Mouse (Mus musculus) layer of hippocampus, postnatal 10 days (tissue): Measurements from ENCODE around the gene Trp53i11. TPM values are rescaled to one million over a fixed set of nuclear protein-coding genes. Genes with fewer than 3 reads are reported as not detected.

ENCODE experiments used
- DNase-seq, 2 experiments: peaks; one replicate each; pipeline ENCODE4 v3.0.0; 2021; ENCODE audit warnings: low spot score in 2 of 2
- total RNA-seq, 2 experiments: library from RNA; stranded (reverse); gene quantifications; 2 replicates each; pipeline ENCODE4 v1.2.3; 2021

The Trp53i11 gene
- total RNA-seq, 2 experiments from 2014 or later = 50.8 to 51.5 TPM

- DNase-seq = peak in 1 of 2 experiments; percentile 22
These were observed 16.5 kb upstream of the Trp53i11 start for GRCm38 (mm10) chr2:93170845-93171200.

- DNase-seq = no peak
These were observed 15.4 kb upstream of the Trp53i11 start for GRCm38 (mm10) chr2:93171929-93172328.

GRCm38 (mm10) chr2:93172460-93172859, 14.9 kb upstream of the Trp53i11 start:
- no peak for DNase-seq

GRCm38 (mm10) chr2:93174159-93174558, 13.2 kb upstream of the Trp53i11 start:
- no peak for DNase-seq

GRCm38 (mm10) chr2:93175278-93175677, 12.1 kb upstream of the Trp53i11 start:
- no peak for DNase-seq

GRCm38 (mm10) chr2:93175721-93176120, 11.6 kb upstream of the Trp53i11 start:
- DNase-seq = no peak

- no peak for DNase-seq
These were observed 11.1 kb upstream of the Trp53i11 start for GRCm38 (mm10) chr2:93176193-93176798.

- no peak for DNase-seq
These were observed 10.3 kb upstream of the Trp53i11 start for GRCm38 (mm10) chr2:93176871-93177667.

- DNase-seq = no peak
These were observed 9.6 kb upstream of the Trp53i11 start for GRCm38 (mm10) chr2:93177668-93178312.

GRCm38 (mm10) chr2:93178313-93178677, 9.1 kb upstream of the Trp53i11 start:
- no peak for DNase-seq

- no peak for DNase-seq
These were observed 7.7 kb upstream of the Trp53i11 start for GRCm38 (mm10) chr2:93179603-93180002.

GRCm38 (mm10) chr2:93180077-93180844, 7.1 kb upstream of the Trp53i11 start:
- DNase-seq = peak in 1 of 2 experiments; percentile 52

- no peak for DNase-seq
These were observed 4.5 kb upstream of the Trp53i11 start for GRCm38 (mm10) chr2:93182859-93183258.

GRCm38 (mm10) chr2:93188020-93188760, 842 bp downstream of the Trp53i11 start:
- no peak for DNase-seq

GRCm38 (mm10) chr2:93188761-93189458, 1.6 kb downstream of the Trp53i11 start:
- peak in 1 of 2 experiments; percentile 46 for DNase-seq

GRCm38 (mm10) chr2:93190771-93191487, 3.6 kb downstream of the Trp53i11 start:
- DNase-seq = no peak

GRCm38 (mm10) chr2:93191488-93192181, 4.3 kb downstream of the Trp53i11 start:
- no peak for DNase-seq

- DNase-seq = no peak
These were observed 4.8 kb downstream of the Trp53i11 start for GRCm38 (mm10) chr2:93192182-93192560.

- no peak for DNase-seq
These were observed 5.3 kb downstream of the Trp53i11 start for GRCm38 (mm10) chr2:93192671-93193080.
